Mouse (Mus musculus) midbrain, embryonic 12.5 days (tissue): Measurements from ENCODE around the gene Ccdc62. TPM values are rescaled to one million over a fixed set of nuclear protein-coding genes. Genes with fewer than 3 reads are reported as not detected.

Source experiments
- ATAC-seq: fragments of 200-750 bp; cut with Nextera tagmentation; 2 replicates; pipeline ENCODE4 v1.8.0; 2017; ENCODE audit warnings: low read depth, moderate TSS enrichment, moderate library complexity; ENCODE audit not compliant: low FRiP score
- H3K27ac ChIP-seq: fragments of 300-500 bp; sonication (generic); replicated peaks from 2 replicates; pipeline ENCODE4 v1.5.1; 2016; ENCODE audit warnings: mild to moderate bottlenecking
- H3K27me3 ChIP-seq: fragments of 300-500 bp; sonication (generic); 2 replicates; pipeline ENCODE4 v1.6.1; 2016; ENCODE audit warnings: mild to moderate bottlenecking
- H3K36me3 ChIP-seq: fragments of 300-500 bp; sonication (generic); 2 replicates; pipeline ENCODE4 v1.6.1; 2016
- H3K4me1 ChIP-seq: fragments of 300-500 bp; sonication (generic); 2 replicates; pipeline ENCODE4 v1.6.1; 2016
- H3K4me2 ChIP-seq: fragments of 300-500 bp; sonication (generic); replicated peaks from 2 replicates; pipeline ENCODE4 v1.6.1; 2016; ENCODE audit warnings: mild to moderate bottlenecking, moderate library complexity
- H3K4me3 ChIP-seq: fragments of 300-500 bp; sonication (generic); 2 replicates; pipeline ENCODE4 v1.5.1; 2016; ENCODE audit warnings: mild to moderate bottlenecking
- H3K9ac ChIP-seq: fragments of 300-500 bp; sonication (generic); replicated peaks from 2 replicates; pipeline ENCODE4 v1.6.1; 2016; ENCODE audit warnings: mild to moderate bottlenecking, moderate library complexity
- H3K9me3 ChIP-seq: fragments of 300-500 bp; sonication (generic); 2 replicates; pipeline ENCODE4 v1.6.1; 2016; ENCODE audit warnings: mild to moderate bottlenecking
- WGBS: fragments of 180-500 bp; shearing (Covaris S2); methylation state at CpG from one replicate; pipeline ENCODE4 v1.1.7; 2016; 5-methylcytosine and 5-hydroxymethylcytosine counted together
- polyA plus RNA-seq: library from polyadenylated mRNA; unstranded; fragments of >200 nt; fragmentation: Nextera tagmentation; extraction: Ambion mirVana; gene quantifications from 2 replicates; pipeline ENCODE4 v1.2.1, GENCODE M21; 2016

Gene Ccdc62
- polyA plus RNA-seq, 1 experiment from 2014 or later: 6.1 TPM

DNA sequence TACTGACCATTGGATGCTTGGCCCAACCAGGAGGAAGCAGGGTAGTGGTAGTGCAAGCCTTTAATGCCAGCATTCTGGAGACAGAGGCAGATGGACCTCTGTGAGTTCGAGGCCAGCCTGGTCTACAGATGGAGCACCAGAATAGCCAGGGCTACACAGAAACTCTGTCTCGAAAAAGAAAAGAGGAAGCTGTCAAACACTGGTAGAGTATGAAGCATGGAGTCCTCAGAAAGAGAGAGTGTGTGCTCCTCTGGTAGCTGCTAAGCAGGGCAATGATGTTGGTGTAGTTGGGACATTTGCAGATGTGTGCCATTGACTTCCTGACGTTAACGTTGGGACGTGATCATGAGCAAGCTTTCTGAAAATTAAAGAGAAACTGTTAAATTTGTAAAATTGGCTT lies 8.0 kb downstream of the Ccdc62 start:
- 89% methylated on average over 5 of the region's 5 CpGs for WGBS
- Histone ChIP-seq H3K27me3 (peaks cover 2% of the 10 kb centered on the region; the same call in 1 of the 2 replicates), H3K4me3 (no peak overlapping the region), H3K9me3 (no peaks in the 10 kb centered on the region), H3K4me1 (no peaks in the 10 kb centered on the region), H3K4me2 (no peak overlapping the region), H3K9ac (no peak overlapping the region), H3K36me3 (no peaks in the 10 kb centered on the region), H3K27ac (no peak overlapping the region)
- ATAC-seq: no peak

DNA sequence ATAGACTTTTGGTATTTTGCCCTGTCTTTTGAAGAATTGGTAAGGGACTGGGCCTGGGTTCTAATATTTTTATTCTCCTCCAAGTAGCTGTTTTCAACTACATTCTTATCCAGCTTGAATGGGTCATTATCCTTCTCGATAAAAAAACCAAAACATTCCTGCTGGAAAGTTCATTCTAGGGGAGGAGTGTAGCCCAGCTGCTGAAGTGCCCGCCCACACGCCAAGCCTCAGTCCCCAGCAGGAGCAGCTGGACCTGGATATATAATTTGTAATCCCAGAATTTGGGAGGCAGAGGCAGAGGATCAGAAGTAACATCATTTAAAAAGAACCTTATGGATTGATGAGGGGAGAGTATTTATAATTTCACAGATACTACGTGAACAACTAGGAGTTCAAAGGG lies 16.1 kb downstream of the Ccdc62 start:
- Histone ChIP-seq H3K27me3 (no peaks in the 10 kb centered on the region), H3K27ac (no peak overlapping the region), H3K9me3 (no peaks in the 10 kb centered on the region), H3K9ac (no peak overlapping the region), H3K4me1 (no peaks in the 10 kb centered on the region), H3K4me3 (no peak overlapping the region), H3K36me3 (no peaks in the 10 kb centered on the region), H3K4me2 (no peak overlapping the region)
- 67% methylated on average over 4 of the region's 4 CpGs for WGBS
- ATAC-seq: no peak

DNA sequence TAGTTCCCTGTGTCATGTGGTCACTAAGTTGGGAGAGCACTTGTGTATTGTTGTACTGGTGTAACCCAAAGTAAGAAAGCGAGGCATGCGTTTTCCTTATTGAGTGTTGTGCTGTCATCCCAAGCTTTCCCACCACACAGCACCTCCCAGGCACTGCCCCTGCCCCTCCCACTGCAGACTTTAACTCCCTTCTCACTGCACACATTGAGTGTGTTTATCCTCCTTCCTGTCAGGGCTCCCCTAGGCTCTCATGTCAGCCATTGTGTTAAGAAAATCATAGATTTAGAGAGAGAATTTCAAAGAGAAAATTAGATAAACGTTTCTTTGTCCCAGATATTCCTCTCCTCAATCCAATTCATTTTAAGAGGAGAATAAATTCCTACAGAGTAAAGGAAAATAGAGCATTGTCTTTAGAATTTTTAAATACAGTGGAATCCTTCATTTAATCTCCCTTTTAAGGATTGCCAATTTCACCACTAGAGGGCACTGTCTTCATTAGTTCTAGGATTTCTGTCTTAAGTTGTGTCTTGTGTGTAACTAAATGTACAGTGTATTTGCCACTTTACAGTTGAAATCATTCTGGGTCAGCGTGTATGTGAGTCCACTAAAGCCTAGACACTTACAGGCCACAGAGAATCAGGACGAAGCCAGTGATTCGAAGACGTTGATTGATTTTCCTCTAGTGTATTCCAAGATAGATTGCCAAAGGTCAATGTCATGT lies 16.7 kb downstream of the Ccdc62 start:
- Histone ChIP-seq H3K27me3 (no peaks in the 10 kb centered on the region), H3K9ac (no peak overlapping the region), H3K4me2 (no peak overlapping the region), H3K27ac (no peak overlapping the region), H3K4me1 (no peaks in the 10 kb centered on the region), H3K4me3 (no peak overlapping the region), H3K9me3 (no peaks in the 10 kb centered on the region), H3K36me3 (no peaks in the 10 kb centered on the region)
- ATAC-seq: no peak
- WGBS: 52% methylated on average over 7 of the region's 7 CpGs

GRCm38 (mm10) chr5:123952365-123953045 lies 22.0 kb downstream of the Ccdc62 start:
- H3K9me3 ChIP-seq: no peaks in the 10 kb centered on the region
- no peak overlapping the region for H3K4me3 ChIP-seq
- ATAC-seq: no peak
- 71% methylated on average over 5 of the region's 5 CpGs for WGBS
- H3K4me1 ChIP-seq: no peaks in the 10 kb centered on the region
- no peaks in the 10 kb centered on the region for H3K36me3 ChIP-seq
- H3K27me3 ChIP-seq: no peaks in the 10 kb centered on the region
- no peak overlapping the region for H3K27ac ChIP-seq
- no peak overlapping the region for H3K9ac ChIP-seq
- no peak overlapping the region for H3K4me2 ChIP-seq

DNA sequence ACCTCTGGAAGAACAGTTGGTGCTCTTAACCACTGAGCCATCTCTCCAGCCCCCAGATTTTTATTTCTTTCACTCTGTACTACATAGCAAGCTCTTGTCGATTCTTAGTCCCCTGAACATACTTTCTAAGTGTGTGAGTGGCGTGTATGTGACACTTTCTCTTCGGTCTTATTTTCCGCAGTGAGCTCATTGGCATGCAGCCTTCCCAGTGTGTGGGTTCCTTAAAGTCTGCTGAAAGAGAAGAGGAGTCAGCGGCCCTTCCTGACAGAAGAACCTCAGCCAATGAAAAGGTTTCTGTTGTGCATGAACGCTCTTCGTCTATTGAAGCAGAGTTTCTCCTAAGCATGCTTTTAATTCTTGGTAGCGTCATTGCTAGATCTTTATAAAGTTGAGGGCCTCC lies 26.7 kb downstream of the Ccdc62 start:
- Histone ChIP-seq H3K4me3 (no peak overlapping the region), H3K9me3 (no peaks in the 10 kb centered on the region), H3K4me2 (no peak overlapping the region), H3K27ac (no peak overlapping the region), H3K36me3 (no peaks in the 10 kb centered on the region), H3K27me3 (no peaks in the 10 kb centered on the region), H3K4me1 (no peaks in the 10 kb centered on the region), H3K9ac (no peak overlapping the region)
- no peak for ATAC-seq
- 79% methylated on average over 8 of the region's 8 CpGs for WGBS

GRCm38 (mm10) chr5:123959018-123959417 lies 28.5 kb downstream of the Ccdc62 start:
- WGBS: 77% methylated on average over 3 of the region's 3 CpGs
- Histone ChIP-seq H3K9me3 (no peaks in the 10 kb centered on the region), H3K27me3 (no peaks in the 10 kb centered on the region), H3K4me2 (no peak overlapping the region), H3K36me3 (no peaks in the 10 kb centered on the region), H3K9ac (no peak overlapping the region), H3K27ac (no peak overlapping the region), H3K4me1 (no peaks in the 10 kb centered on the region), H3K4me3 (no peak overlapping the region)
- ATAC-seq: no peak

DNA sequence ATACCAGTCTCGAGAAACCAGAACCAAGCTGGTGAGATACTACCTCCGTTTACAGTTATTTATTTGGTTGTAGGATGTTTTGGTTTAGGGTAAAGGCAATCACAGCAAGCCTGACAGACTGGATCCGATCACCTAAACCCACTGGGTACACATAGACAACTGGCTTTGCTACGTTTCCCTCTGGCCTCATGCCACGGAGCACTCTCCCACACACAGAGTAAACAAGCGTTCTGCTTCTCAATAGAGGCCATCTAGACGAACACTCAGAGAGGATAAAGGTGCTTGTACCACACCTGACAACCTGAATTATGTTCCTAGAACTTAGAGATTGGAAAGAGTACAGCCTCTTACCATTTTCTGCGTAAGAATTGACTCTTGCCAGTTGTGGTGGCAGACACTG lies 29.6 kb downstream of the Ccdc62 start:
- no peak for ATAC-seq
- Histone ChIP-seq H3K36me3 (no peaks in the 10 kb centered on the region), H3K4me2 (no peak overlapping the region), H3K9ac (no peak overlapping the region), H3K27ac (no peak overlapping the region), H3K9me3 (no peaks in the 10 kb centered on the region), H3K4me1 (no peaks in the 10 kb centered on the region), H3K27me3 (no peaks in the 10 kb centered on the region), H3K4me3 (no peak overlapping the region)
- 83% methylated on average over 8 of the region's 8 CpGs for WGBS

DNA sequence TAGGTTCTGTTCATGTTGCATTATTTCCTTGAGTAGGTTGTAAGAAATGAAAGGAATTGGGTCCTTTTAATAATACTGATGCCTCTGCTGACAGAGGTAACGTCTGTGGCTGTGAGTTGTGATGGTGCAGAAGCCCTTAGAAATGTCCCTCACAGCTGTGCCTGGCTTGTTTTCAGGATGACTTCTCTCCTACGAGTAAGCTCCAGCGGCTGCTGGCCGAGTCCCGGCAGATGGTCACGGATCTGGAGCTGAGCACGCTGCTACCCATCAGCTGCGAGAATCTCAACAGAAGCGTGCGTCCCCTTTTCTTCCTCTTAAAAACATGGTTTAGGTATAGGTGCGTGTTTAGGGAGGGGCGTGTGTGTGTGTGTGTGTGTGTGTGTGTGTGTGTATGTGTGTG lies 30.6 kb downstream of the Ccdc62 start:
- 92% methylated on average over 12 of the region's 12 CpGs for WGBS

DNA sequence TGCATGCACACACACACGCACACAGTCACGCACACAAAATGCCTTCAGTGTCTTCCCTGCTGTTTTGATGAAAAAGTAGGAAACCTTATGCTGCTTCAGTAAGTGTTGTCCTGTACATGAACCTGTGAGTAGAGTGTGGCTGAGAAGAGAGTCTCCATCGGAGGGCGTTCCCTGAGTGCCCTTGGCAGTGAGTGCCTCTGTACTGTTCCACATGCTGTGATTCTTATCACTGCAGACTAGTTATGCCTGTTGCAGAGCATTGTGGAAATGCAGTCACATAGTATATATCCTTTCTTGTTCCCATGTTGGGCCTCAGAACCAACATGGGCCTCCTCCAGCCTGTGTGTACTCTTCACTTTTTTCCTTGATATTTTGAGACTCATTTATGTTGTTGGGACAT lies 33.7 kb downstream of the Ccdc62 start:
- H3K4me3 ChIP-seq: no peak overlapping the region
- no peak overlapping the region for H3K4me2 ChIP-seq
- H3K9me3 ChIP-seq: no peaks in the 10 kb centered on the region
- H3K9ac ChIP-seq: no peak overlapping the region
- H3K27me3 ChIP-seq: no peaks in the 10 kb centered on the region
- H3K4me1 ChIP-seq: no peaks in the 10 kb centered on the region
- WGBS: 98% methylated on average over 4 of the region's 4 CpGs
- H3K27ac ChIP-seq: no peak overlapping the region
- H3K36me3 ChIP-seq: no peaks in the 10 kb centered on the region
- no peak for ATAC-seq

More for the DNA sequence above, 30.6 kb downstream of the Ccdc62 start:
- ATAC-seq: no peak
- H3K9me3 ChIP-seq: no peaks in the 10 kb centered on the region
- H3K36me3 ChIP-seq: no peaks in the 10 kb centered on the region
- no peak overlapping the region for H3K27ac ChIP-seq
- H3K27me3 ChIP-seq: no peaks in the 10 kb centered on the region
- no peaks in the 10 kb centered on the region for H3K4me1 ChIP-seq
- no peak overlapping the region for H3K4me2 ChIP-seq
- H3K9ac ChIP-seq: no peak overlapping the region
- no peak overlapping the region for H3K4me3 ChIP-seq

DNA sequence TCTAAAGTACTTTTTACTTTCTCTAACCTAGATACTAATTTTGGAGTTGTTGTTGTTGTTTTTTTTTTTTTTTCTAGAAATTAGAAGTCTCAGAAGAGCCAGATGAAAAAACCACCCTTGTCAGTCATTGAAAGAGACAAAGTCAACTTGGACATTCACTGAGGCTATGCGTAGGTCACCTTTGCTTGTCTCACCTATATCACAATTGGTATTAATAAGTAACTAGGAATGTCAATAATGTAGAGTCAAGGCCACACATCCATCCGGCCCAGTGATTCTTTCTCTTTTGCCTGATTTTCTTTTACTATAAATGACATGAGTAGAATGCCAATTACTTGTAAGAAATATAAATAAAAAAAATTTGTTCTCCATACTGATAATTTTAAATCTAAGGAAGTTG lies 36.3 kb downstream of the Ccdc62 start:
- ATAC-seq: no peak
- Histone ChIP-seq H3K9ac (no peak overlapping the region), H3K9me3 (no peaks in the 10 kb centered on the region), H3K36me3 (no peaks in the 10 kb centered on the region), H3K4me3 (no peak overlapping the region), H3K27me3 (peaks cover 12% of the 10 kb centered on the region), H3K4me1 (no peaks in the 10 kb centered on the region), H3K27ac (no peak overlapping the region), H3K4me2 (no peak overlapping the region)
- WGBS: 97% methylated on average over 2 of the region's 2 CpGs

- H3K9ac ChIP-seq: no peak overlapping the region
- no peaks in the 10 kb centered on the region for H3K36me3 ChIP-seq
- H3K4me3 ChIP-seq: no peak overlapping the region
- no peak overlapping the region for H3K4me2 ChIP-seq
- ATAC-seq: no peak
- H3K27me3 ChIP-seq: peaks cover 25% of the 10 kb centered on the region
- no peaks in the 10 kb centered on the region for H3K9me3 ChIP-seq
- 90% methylated on average over 5 of the region's 5 CpGs for WGBS
- H3K27ac ChIP-seq: no peak overlapping the region
- peaks cover 3% of the 10 kb centered on the region; the same call in 1 of the 2 replicates for H3K4me1 ChIP-seq
Measured at GRCm38 (mm10) chr5:123968468-123968867, 38.0 kb downstream of the Ccdc62 start.

- Histone ChIP-seq H3K9me3 (no peaks in the 10 kb centered on the region), H3K27me3 (peaks cover 25% of the 10 kb centered on the region), H3K4me1 (peaks cover 4% of the 10 kb centered on the region; the same call in 1 of the 2 replicates), H3K4me3 (no peak overlapping the region), H3K9ac (no peak overlapping the region), H3K4me2 (no peak overlapping the region), H3K36me3 (no peaks in the 10 kb centered on the region), H3K27ac (no peak overlapping the region)
- no peak for ATAC-seq
- WGBS: 73% methylated on average over 8 of the region's 8 CpGs
Measured at GRCm38 (mm10) chr5:123969216-123969615, 38.7 kb downstream of the Ccdc62 start.
